Mouse (Mus musculus) heart, postnatal 25 days (tissue): Measurements from ENCODE around the gene Ulk3. TPM values are rescaled to one million over a fixed set of nuclear protein-coding genes. Genes with fewer than 3 reads are reported as not detected.

Experiments
- DNase-seq: peaks from one replicate; pipeline ENCODE4 v3.0.0; 2022; ENCODE audit warnings: low spot score
- intact Hi-C: fragments of 180-260 bp; cut with DNase I; formaldehyde crosslinking; loops from one replicate; pipeline ENCODE4 v1.15.1; 2025
- total RNA-seq, 2 experiments: library from RNA; stranded (reverse); gene quantifications; 2 replicates each; pipeline ENCODE4 v1.2.3; 2021

Gene Ulk3
- total RNA-seq, 2 experiments from 2014 or later, result 6.8 to 8.9 TPM

- intact Hi-C loops, result no loop called here
- peak; percentile 51 for DNase-seq
These were observed 23.5 kb upstream of the Ulk3 start for GRCm38 (mm10) chr9:57565741-57566221.

GRCm38 (mm10) chr9:57566846-57567245 lies 22.4 kb upstream of the Ulk3 start:
- intact Hi-C loops, result no loop called here
- DNase-seq, result no peak

DNA sequence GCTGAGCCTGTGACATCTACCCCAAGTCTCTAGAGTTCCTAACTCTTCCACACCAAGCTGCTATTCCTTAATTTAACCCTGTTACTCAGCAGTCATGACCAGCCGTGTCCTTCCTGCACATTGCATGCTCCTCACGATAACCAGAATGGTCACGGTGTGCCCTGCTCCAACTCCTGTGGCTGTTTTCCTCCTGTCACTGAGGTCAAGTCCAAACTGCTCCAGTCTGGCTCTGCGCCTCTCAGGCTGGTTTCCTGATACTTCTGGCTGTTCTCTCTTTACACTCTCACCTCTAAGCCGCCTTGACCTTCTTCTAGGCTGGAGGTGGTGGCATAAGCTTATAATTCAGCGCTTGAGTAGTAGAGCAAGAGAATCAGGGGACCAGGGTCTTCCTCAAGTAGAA lies 20.8 kb upstream of the Ulk3 start:
- intact Hi-C loops, result no loop called here
- no peak for DNase-seq

GRCm38 (mm10) chr9:57574397-57574796 lies 14.9 kb upstream of the Ulk3 start:
- intact Hi-C loops, result no loop called here
- DNase-seq, result no peak

GRCm38 (mm10) chr9:57575577-57575976 lies 13.7 kb upstream of the Ulk3 start:
- intact Hi-C loops, result no loop called here
- DNase-seq, result no peak

DNA sequence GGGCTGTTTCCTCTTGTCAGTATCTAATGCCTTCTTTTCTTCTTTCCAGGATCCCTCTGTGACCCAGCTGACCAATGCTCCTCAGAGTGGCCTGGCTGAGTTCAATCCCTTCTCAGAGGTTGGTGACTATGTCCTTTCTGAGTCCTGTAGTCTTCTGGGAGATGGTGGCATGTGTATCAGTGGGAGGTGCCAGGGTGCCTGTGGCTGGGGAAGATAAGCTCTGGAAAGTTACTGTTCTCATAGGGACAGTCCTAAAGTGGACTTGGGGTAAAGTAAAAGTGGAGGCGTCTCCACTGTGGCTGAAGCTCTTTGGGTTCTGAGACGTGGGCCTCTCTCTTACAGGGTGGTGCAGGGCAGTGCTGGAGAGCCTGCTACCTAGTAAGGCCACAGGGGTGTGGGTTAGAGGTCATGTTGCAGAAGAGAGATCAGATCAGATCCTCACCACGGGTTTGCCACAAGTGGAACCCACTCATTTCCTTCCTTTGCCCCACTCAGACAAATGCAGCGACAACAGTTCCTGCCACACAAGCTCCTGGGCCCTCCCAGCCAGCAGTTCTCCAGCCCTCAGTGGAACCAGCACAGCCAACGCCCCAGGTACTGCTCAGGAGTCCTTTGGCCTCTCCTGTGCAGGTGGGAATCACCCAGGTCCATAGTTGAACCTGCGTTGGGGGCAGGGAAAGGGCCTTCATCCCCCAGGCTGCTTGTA lies 12.0 kb upstream of the Ulk3 start:
- DNase-seq, result no peak
- intact Hi-C loops, result no loop called here

GRCm38 (mm10) chr9:57584991-57585390 lies 4.3 kb upstream of the Ulk3 start:
- intact Hi-C loops, result loop anchor here (5.0 kb wide), 1 partner anchor 43 kb away; no protein-coding TSS in a partner anchor
- DNase-seq, result no peak

DNA sequence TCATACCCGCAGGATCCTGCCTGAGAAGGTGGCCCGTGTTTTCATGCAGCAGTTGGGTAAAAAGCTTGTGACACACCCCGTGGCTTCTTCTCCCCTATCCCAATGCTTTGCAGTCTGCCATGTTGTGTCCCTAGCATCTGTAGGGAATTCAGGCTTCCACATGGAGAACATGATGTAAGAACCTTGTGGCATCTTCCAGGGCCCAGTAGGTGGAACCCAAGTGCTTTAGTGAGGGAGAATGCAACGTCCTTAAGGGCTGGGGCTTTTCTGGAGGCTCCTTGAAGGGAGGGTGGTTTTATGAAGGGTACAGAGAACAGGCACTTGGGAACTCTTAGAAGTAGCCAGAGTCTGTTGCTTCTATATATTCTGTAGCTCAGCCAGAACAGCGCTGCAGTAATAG lies 1.5 kb downstream of the Ulk3 start:
- intact Hi-C loops, result no loop called here
- no peak for DNase-seq

- intact Hi-C loops, result no loop called here
- no peak for DNase-seq
These were observed 4.4 kb downstream of the Ulk3 start for GRCm38 (mm10) chr9:57593454-57594173.

- intact Hi-C loops, result no loop called here
- no peak for DNase-seq
These were observed 4.9 kb downstream of the Ulk3 start for GRCm38 (mm10) chr9:57594174-57594509.

DNA sequence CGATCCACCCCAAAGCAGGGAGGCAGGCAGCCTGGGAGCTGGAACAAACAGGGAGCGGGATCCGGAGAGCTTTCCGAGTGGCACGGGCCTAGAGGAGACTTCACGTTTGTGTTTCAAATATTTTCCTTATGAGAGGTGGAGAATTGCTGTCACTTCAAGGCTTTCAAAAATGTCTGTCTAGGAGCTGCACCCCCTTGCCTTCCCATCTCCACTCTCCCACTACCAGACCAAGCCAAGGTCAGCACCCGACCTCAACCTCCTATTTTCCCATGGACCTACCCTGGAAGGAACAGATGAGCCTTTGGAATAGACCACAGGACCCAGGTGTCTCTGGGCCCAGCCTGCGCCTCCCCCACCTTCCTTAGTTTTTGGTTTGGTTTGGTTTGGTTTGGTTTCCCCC lies 8.0 kb downstream of the Ulk3 start:
- no peak for DNase-seq
- intact Hi-C loops, result no loop called here

DNA sequence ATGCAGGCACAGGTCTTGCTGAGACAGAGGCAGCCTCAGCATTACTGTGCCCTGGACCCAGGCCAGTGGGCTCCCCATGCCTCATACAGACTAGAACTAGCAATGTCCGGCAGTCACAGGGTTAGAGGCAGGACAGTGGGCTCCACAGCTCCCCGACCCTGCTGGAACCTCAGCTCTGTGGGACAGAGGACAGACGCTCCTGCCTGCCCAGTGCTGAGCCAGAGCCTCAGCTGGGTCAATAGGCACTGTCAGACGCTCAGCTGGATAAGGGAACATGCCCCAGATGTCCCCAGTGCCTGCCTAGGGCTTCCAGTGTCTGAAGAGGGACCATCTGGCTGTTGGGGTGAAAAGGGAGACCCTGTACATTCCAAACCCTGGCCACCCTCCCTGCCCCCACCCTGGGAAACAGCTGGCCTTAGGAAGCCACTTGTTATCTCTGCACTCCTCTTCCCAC lies 8.7 kb downstream of the Ulk3 start:
- intact Hi-C loops, result no loop called here
- DNase-seq, result no peak

- no peak for DNase-seq
- intact Hi-C loops, result no loop called here
These were observed 9.8 kb downstream of the Ulk3 start for GRCm38 (mm10) chr9:57598851-57599563.

DNA sequence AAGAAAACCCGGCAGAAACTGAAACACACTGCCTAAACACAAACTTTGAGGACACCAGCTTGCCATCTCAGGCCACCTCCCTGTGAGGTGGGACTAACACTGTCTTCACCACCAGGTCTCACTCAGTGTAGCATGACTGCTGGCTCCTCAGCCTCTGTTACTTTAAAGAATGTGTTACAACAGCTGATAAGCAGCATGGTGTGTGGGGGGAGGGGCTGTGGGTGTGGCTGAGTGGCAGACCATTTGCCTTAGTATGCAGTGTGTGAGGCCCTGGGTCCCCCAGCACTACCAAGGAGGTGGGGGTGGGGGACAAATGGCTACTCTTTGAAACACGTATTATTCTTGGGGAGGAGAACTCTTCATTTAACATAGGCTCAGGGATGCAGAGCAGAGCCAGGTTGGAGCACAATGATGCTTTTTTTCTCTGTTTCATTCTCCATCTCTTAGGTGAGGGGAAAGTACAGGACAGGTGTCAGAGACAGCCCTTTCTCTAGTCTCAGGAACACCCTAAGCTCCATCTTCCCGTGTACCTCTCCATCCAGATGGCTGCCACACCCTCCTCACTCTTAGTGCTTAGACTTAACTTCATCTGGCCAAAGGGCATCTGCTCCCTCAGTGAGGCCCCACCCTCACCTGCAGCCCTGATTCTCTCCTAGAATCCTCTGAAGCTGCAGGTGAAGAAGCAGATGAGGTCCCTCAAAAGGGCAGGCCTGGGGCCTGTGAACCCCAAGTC lies 11.5 kb downstream of the Ulk3 start:
- intact Hi-C loops, result no loop called here
- DNase-seq, result no peak

DNA sequence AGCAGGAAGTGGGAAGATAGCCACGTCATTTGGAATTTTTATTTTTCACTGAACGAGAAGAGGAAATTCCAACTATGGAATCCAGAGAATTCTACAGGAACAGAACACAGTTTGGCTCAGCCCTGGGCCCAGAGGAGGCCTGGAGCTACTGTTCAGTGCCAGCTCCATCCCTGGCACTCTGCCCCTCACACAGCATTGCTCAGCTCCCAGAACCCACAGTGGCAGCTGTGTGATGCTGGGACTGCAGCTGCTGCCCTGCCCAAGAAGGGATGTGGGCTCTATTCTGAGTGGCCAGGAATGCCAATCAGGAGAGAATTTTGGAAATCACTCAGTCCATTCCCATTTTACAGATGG lies 12.1 kb downstream of the Ulk3 start:
- DNase-seq, result no peak
- intact Hi-C loops, result no loop called here

GRCm38 (mm10) chr9:57602098-57602497 lies 12.8 kb downstream of the Ulk3 start:
- intact Hi-C loops, result no loop called here
- no peak for DNase-seq

DNA sequence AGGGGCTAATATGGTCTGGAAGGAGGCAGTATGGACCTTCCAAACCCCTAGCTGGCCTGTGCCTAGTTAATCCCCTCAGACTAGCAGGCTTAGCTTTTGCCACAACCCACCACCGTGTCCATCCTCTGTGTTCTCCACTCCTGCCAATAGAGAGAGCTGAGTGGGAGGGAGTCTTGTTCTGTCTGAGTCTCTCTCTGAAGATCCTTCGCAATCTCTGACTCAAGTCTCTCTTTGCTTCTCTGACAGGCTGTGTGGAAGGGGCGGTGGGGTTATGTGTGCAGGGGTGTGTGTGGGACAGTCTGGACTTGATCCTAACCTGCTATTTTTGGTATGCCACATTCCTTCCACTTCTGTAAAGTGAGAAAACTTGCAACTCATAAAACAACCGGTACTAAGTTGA lies 15.6 kb downstream of the Ulk3 start:
- intact Hi-C loops, result no loop called here
- DNase-seq, result no peak

DNA sequence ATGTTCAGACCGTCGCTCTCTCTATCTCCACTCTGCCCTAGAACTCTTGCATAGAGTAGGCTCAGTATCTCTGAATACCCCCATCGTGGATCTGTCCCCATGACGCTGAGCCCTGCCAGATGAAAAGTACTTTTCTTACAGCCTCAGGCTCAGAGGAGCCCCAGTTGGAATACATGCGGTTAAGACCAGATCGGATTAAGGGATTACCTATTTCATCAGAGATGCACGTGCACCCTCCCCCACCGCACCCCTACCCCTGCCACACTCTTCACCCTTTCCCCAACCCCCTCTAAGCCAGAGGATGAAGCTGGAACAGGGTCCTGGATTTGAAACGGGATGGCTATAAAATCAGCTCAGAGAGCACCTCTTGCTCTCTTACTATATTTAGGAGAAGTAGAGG lies 16.3 kb downstream of the Ulk3 start:
- intact Hi-C loops, result no loop called here

GRCm38 (mm10) chr9:57606139-57606851 lies 17.0 kb downstream of the Ulk3 start, which contains the start of gene Cplx3:
Cplx3 (minus strand) TSS chr9:57606281.
- intact Hi-C loops, result no loop called here

More for the DNA sequence above, 16.3 kb downstream of the Ulk3 start:
- DNase-seq, result no peak

DNA sequence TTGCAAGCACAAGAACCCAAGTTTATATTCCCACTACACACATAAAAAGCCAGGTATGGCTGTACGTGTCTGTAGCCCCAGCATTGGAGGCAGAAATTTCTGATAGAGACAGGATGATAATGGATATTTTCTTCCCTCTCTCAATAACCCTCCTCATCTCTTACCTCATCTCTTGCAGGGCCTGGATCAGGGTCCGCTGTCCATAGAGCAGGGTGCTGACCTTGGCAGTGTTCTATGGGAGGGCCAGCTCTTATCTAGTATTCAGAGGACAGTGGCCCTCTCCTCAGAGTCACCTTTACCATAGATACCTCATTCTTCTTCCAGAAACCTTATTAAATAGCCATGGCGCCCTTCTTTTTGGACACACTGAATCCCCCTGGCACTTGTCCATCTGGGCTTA lies 20.6 kb downstream of the Ulk3 start:
- no peak for DNase-seq
- intact Hi-C loops, result no loop called here

More at GRCm38 (mm10) chr9:57606139-57606851, 17.0 kb downstream of the Ulk3 start, which contains the start of gene Cplx3:
- DNase-seq, result no peak
